Mouse (Mus musculus): ENCODE measurements around the gene Mrpl41.
"Not testable (repeated sequence)": the region's sequence is repeated elsewhere in the genome, so short reads cannot be mapped to it uniquely, and the experiment has no call there.

The Mrpl41 gene

GRCm38 (mm10) chr2:24974906-24975703 is at the start of gene Mrpl41:
TSS of gene Mrpl41 (minus strand) at chr2:24975098.
- DNase-seq: peak; percentile 98

DNA sequence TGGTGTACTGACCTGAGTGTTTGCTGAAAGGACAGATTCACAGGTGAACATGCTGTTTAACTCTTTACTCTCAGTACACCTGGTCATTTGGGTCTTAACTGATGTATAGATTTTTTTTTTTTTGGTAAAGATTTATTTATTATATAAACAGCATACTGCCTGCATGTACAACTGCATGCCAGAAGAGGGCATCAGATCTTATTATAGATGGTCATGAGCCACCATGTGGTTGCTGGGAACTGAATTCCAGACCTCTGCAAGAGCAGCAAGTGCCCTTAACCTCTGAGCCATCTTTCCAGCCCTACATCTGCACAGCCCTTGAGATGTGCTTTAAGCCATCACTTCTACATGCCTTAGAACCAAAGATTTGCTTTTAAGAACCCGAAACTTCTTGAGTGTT is 47.8 kb upstream of the Mrpl41 start:
- no peak for DNase-seq

DNA sequence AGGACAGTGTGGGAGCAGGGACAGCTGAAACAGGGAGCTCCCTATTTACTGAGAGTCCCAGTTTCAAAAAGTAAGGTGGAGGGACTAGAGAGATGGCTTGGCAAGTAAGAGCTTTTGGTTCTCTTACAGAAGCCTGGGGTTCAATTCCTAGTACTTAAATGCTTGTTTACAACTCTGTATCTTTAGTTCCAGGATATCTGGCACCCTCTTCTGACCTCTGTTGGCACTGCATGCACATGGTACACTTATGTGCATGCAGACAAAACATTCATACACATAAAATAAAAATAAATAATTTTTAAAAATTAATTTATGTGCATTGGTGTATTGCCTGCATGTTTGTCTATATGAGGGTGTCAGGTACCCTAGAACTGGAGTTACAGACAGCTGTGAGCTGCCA is 33.4 kb upstream of the Mrpl41 start:
- no peak for DNase-seq

GRCm38 (mm10) chr2:25006767-25007166 is 31.9 kb upstream of the Mrpl41 start:
- no peak for DNase-seq

- DNase-seq: no peak
Observed at GRCm38 (mm10) chr2:25003946-25004786, 29.3 kb upstream of the Mrpl41 start.

- no peak for DNase-seq
Observed at GRCm38 (mm10) chr2:25000544-25001235, 25.8 kb upstream of the Mrpl41 start.

DNA sequence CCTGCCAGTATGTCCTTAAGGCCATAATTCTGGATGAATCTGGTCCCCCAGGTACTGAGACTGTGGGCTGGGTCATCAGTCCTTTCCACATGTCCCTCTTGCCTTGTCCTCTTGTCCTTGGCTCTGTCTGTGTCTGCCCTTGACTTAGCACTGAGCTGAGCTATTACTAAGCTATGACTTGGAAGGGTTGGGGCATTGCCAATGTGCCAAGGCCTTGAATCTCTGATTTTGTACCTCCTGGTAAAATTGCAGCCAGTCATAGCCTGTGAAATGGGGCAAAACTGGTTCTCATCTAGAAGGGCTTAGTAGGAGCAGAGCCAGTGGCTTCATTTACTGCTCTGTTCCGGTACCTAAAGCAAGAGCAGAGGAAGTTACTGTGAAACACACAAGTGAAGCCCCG is 21.6 kb upstream of the Mrpl41 start:
- no peak for DNase-seq

GRCm38 (mm10) chr2:24995332-24995731 is 20.4 kb upstream of the Mrpl41 start:
- no peak for DNase-seq

DNA sequence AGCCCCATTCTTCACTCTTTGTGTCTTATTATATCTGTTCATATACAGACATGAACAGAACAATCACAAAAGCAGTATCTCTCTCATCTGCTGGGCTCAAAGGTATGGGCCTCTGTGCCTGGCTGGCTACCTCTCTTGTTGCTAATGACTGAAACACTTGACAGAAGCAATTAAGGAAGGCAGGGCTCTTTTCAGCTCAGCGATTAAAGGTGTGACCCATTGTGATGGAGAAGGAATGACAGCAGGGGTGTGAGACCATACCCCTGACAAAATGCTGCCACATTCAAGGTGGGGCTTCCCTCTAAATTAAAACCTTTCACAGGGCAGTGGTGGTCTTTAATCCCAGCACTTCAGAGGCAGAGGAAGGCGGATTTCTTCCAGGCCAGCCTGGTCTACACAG is 12.9 kb upstream of the Mrpl41 start:
- DNase-seq: no peak

DNA sequence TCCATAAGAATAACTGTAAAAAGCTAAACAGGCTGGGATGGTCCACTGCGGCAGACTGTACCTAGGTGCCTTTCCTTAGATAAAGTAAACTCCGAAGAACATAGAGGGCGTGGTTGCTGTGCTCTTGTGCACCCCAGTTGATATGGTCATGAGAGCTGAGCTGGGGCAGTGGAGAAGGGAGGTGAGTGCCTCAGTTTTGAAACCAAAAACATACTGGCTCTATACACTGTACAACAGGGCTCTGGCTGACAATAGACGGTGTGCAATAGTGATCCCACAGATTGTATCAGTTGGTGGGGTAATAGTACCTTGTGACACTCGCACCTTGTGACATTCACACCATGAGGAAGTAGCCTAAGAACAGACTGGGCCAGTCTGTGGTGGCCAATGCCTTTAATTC is 2.1 kb upstream of the Mrpl41 start:
- no peak for DNase-seq

- peak; percentile 72 for DNase-seq
Observed at GRCm38 (mm10) chr2:24975704-24976297, 903 bp upstream of the Mrpl41 start, which contains the start of gene Pnpla7. TSS of gene Pnpla7 (plus strand) at chr2:24976033.

- DNase-seq: not testable (repeated sequence)
Observed at GRCm38 (mm10) chr2:24974452-24974851, 446 bp downstream of the Mrpl41 start.

GRCm38 (mm10) chr2:24970386-24970785 is 4.5 kb downstream of the Mrpl41 start:
- DNase-seq: no peak

- DNase-seq: peak; percentile 88
Observed at GRCm38 (mm10) chr2:24962304-24963000, 12.4 kb downstream of the Mrpl41 start, which contains the start of gene Dph7. TSS of gene Dph7 (plus strand) at chr2:24962400.

- DNase-seq: no peak
Observed at GRCm38 (mm10) chr2:24960910-24961309, 14.0 kb downstream of the Mrpl41 start.

- no peak for DNase-seq
Observed at GRCm38 (mm10) chr2:24952537-24953055, 22.3 kb downstream of the Mrpl41 start.

- no peak for DNase-seq
Observed at GRCm38 (mm10) chr2:24950189-24950535, 24.7 kb downstream of the Mrpl41 start.

- peak; percentile 97 for DNase-seq
Observed at GRCm38 (mm10) chr2:24949421-24950188, 25.3 kb downstream of the Mrpl41 start, which contains the start of gene Zmynd19. TSS of gene Zmynd19 (plus strand) at chr2:24949792.

DNA sequence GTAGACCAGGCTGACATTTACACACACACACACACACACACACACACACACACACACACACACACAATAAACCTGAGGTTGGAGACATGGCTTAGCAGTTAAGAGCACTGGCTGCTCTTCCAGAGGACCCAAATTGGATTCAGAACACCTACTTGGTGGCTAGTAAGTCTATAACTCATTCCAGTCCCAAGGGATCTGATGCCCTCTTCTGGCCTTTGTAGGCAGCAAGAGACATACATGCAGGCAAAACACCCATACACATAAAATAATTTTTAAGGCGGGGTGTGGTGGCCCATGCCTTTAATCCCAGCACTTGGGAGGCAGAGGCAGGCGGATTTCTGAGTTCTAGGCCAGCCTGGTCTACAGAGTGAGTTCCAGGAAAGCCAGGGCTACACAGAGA is 30.6 kb downstream of the Mrpl41 start:
- DNase-seq: not testable (repeated sequence)

GRCm38 (mm10) chr2:24942092-24942491 is 32.8 kb downstream of the Mrpl41 start:
- no peak for DNase-seq

Data from cerebellum, adult 9-11 months (tissue).